Mouse (Mus musculus) brain, embryonic 18.5 days (tissue): ENCODE data around the gene Kdm5c.
"Not testable (repeated sequence)": the region's sequence is repeated elsewhere in the genome, so short reads cannot be mapped to it uniquely, and the experiment has no call there.

Experiments
- DNase-seq: peaks from one replicate; pipeline ENCODE4 v3.0.0-alpha.2; 2012; ENCODE audit warnings: low read depth, low spot score

The Kdm5c gene

GRCm38 (mm10) chrX:152287026-152287425 is 54.2 kb downstream of the Kdm5c start:
- not testable (repeated sequence) for DNase-seq

DNA sequence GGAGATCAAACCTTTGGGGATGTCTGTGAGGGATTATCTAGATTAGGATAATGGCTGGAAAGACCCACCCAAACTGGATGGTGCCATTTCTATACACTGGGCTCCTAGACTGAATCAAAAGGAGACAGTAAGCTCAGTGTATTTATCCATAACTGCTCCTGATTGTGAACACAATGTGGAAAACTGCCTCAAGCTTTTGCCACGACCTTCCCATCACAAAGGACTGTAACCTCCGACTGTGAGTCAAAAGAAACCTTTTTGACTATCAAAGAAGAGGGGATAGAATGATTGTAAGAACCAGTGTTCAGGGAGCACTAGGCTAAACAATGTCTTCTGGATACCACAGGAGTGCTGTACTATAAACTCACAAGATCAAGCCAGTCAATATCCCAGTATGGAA is 73.4 kb downstream of the Kdm5c start:
- no peak for DNase-seq

DNA sequence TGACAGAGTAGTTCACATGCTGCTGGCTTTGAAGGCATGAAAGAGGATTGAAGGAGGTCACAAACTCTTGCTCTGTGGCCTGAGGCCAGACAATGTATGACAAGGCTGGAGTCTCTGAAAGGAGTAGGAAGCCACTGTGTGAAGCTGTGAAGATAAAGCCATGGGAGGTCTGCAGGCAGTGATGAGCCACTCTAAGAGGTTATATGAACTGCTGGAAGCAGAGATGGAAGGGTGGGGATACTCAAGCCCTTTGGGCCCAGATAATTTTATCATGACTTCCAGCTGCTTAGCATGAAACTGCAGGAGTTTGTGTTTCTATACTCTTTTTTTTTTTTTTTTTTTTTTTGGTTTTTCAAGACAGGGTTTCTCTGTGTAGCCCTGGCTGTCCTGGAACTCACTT is 74.6 kb downstream of the Kdm5c start:
- no peak for DNase-seq

- DNase-seq, result no peak
These were observed 75.1 kb downstream of the Kdm5c start for GRCm38 (mm10) chrX:152307942-152308341.

- DNase-seq, result no peak
These were observed 87.7 kb downstream of the Kdm5c start for GRCm38 (mm10) chrX:152320535-152320934.

GRCm38 (mm10) chrX:152322776-152323175 is 90.0 kb downstream of the Kdm5c start:
- DNase-seq, result no peak

DNA sequence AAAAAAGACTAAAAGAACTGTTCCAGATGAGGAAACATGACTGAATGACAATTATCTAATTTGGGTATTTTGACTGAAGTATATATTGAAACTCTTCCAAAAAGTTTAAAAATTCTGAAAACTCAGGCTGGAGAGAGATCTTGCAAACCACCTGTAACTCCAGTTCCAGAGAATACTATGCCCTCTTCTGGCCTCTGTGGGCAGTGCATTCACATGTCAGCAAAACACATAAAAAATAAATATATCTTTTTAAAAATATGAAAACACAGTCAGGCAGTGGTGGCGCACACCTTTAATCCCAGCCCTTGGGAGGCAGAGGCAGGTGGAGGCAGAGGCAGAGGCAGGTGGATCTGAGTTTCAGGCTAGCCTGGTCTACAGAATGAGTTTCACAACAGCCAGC is 90.8 kb downstream of the Kdm5c start:
- no peak for DNase-seq
